Mouse (Mus musculus): ENCODE data around the gene Jsrp1.

Jsrp1 gene

GRCm38 (mm10) chr10:80792175-80793032, 20.9 kb downstream of the Jsrp1 start:
- no peak for DNase-seq (ENCODE audit: low spot score in 2 of 2)

- DNase-seq (ENCODE audit: low spot score in 2 of 2), result no peak
Observed at GRCm38 (mm10) chr10:80791476-80792174, 21.7 kb downstream of the Jsrp1 start.

GRCm38 (mm10) chr10:80790761-80791404, 22.4 kb downstream of the Jsrp1 start:
- DNase-seq (ENCODE audit: low spot score in 2 of 2), result no peak

GRCm38 (mm10) chr10:80787517-80787916, 25.8 kb downstream of the Jsrp1 start:
- no peak for DNase-seq (ENCODE audit: low spot score in 2 of 2)

- DNase-seq (ENCODE audit: low spot score in 2 of 2), result no peak
Observed at GRCm38 (mm10) chr10:80785963-80786362, 27.3 kb downstream of the Jsrp1 start.

- DNase-seq (ENCODE audit: low spot score in 2 of 2), result no peak
Observed at GRCm38 (mm10) chr10:80784871-80785270, 28.4 kb downstream of the Jsrp1 start.

- DNase-seq (ENCODE audit: low spot score in 2 of 2), result no peak
Observed at GRCm38 (mm10) chr10:80784302-80784701, 29.0 kb downstream of the Jsrp1 start.

- no peak for DNase-seq (ENCODE audit: low spot score in 2 of 2)
Observed at GRCm38 (mm10) chr10:80779565-80779964, 33.7 kb downstream of the Jsrp1 start.

- DNase-seq (ENCODE audit: low spot score in 2 of 2), result no peak
Observed at GRCm38 (mm10) chr10:80777123-80777522, 36.2 kb downstream of the Jsrp1 start.

- peak in 1 of 2 experiments; percentile 39 for DNase-seq (ENCODE audit: low spot score in 2 of 2)
Observed at GRCm38 (mm10) chr10:80776358-80776869, 36.9 kb downstream of the Jsrp1 start.

GRCm38 (mm10) chr10:80775731-80776130, 37.6 kb downstream of the Jsrp1 start:
- no peak for DNase-seq (ENCODE audit: low spot score in 2 of 2)

GRCm38 (mm10) chr10:80774981-80775380, 38.3 kb downstream of the Jsrp1 start:
- no peak for DNase-seq (ENCODE audit: low spot score in 2 of 2)

- peak; percentile 50 to 59 for DNase-seq (ENCODE audit: low spot score in 2 of 2)
Observed at GRCm38 (mm10) chr10:80774549-80774948, 38.7 kb downstream of the Jsrp1 start.

GRCm38 (mm10) chr10:80773816-80774215, 39.5 kb downstream of the Jsrp1 start:
- no peak for DNase-seq (ENCODE audit: low spot score in 2 of 2)

GRCm38 (mm10) chr10:80768365-80768764, 44.9 kb downstream of the Jsrp1 start:
- DNase-seq (ENCODE audit: low spot score in 2 of 2), result no peak

- no peak for DNase-seq (ENCODE audit: low spot score in 2 of 2)
Observed at GRCm38 (mm10) chr10:80766161-80766815, 47.0 kb downstream of the Jsrp1 start.

- DNase-seq (ENCODE audit: low spot score in 2 of 2), result no peak
Observed at GRCm38 (mm10) chr10:80765746-80766145, 47.6 kb downstream of the Jsrp1 start.

- no peak for DNase-seq (ENCODE audit: low spot score in 2 of 2)
Observed at GRCm38 (mm10) chr10:80763502-80763901, 49.8 kb downstream of the Jsrp1 start.

GRCm38 (mm10) chr10:80761821-80762220, 51.5 kb downstream of the Jsrp1 start:
- DNase-seq (ENCODE audit: low spot score in 2 of 2), result no peak

- DNase-seq (ENCODE audit: low spot score in 2 of 2), result no peak
Observed at GRCm38 (mm10) chr10:80760596-80761524, 52.4 kb downstream of the Jsrp1 start.

- no peak for DNase-seq (ENCODE audit: low spot score in 2 of 2)
Observed at GRCm38 (mm10) chr10:80758651-80759050, 54.6 kb downstream of the Jsrp1 start.
